Mouse (Mus musculus) heart, adult 2 months (tissue): ENCODE results near the gene Slc45a1.

ENCODE experiments used
- CTCF ChIP-seq: fragments of 200-600 bp; IDR thresholded peaks from 2 replicates; pipeline ENCODE4 v1.8.1; 2022; ENCODE audit warnings: antibody characterized with exemption, mild to moderate bottlenecking, moderate library complexity
- EP300 ChIP-seq: fragments of 200-500 bp; IDR thresholded peaks from 2 replicates; pipeline ENCODE4 v1.6.1; 2011; ENCODE audit warnings: low read depth, low read length, control low read depth; ENCODE audit not compliant: insufficient read depth
- POLR2A ChIP-seq: fragments of 200-500 bp; IDR thresholded peaks from 2 replicates; pipeline ENCODE4 v1.6.1; 2011; ENCODE audit warnings: mild to moderate bottlenecking, low read depth, low read length, control low read depth; ENCODE audit not compliant: insufficient read depth

DNA sequence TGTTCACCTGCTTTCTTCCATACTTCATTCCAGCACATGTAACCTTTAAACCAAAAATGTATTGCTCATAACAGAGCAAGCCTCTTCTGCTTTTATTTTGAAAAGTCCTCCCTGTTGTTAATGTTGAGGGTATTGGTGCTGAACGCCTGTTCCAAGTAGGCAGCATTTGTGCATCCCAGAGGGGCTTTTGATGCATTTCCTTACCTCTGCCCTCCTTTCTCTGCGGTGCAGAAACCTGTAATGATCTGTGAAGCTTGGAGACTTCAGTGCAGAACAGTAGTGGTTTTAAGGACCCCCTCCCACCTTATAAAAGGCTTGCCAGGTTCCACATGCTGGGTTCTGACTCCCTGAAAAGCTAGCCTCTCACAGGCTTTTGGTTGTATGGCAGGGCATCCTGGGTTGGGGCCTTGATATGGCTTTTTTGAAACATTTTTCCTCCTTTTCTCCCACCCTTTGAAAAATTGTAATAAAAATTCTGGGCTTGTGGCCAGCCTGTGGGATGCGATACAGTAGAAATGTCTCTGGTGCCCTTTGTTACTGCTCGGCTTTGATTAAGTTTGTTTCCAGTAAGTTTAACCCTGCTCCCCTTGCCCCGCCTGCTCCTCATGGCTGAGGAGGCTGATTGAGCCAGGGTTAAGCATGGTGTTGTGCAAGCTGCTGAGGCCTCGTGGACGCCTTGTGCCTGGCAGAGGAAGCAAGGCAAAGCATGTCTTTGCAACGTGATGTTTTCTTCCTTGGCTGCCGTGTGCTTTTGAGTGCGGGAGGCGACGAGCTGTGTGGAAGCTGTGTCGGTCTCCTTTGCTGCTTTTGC, 68.8 kb downstream of the Slc45a1 start:
- peak; percentile 100 for TF ChIP-seq EP300
- peak; percentile 67 for TF ChIP-seq POLR2A
- no peak for TF ChIP-seq CTCF
